Comparison of ENCODE assay signal across 20 mouse cellular contexts in genomic region chr10:96586881-96587217, GRCm38 (mm10). TPM values are rescaled to one million over a fixed set of nuclear protein-coding genes. Genes with fewer than 3 reads are reported as not detected.
DNase-seq lines count a peak whose midpoint lies in the region; ATAC-seq lines count a peak whose summit lies in the region.
"Had no signal": no experiment of that assay in that cellular context is flagged by ENCODE, and none has a peak within 500 bp of the region (broad histone marks: within the 10 kb centered on the region; RNA-seq: fewer than 3 reads in every experiment).

No protein-coding gene starts in this region.

- peak overlapping the region; percentile 71 for H3K27ac ChIP-seq in embryonic facial prominence, embryonic 15.5 days (replicated peaks)
- H3K27ac ChIP-seq in limb, embryonic 12.5 days: peak overlapping the region; percentile 91
- H3K27ac ChIP-seq in hindbrain, embryonic 11.5 days (ENCODE audit: low read depth, low read length): no peak overlapping the region
- H3K27ac ChIP-seq: forebrain, embryonic 10.5 days; heart, embryonic 10.5 days; liver, embryonic 13.5 days had no signal

- H3K27me3 ChIP-seq in embryonic facial prominence, embryonic 15.5 days: no peaks in the 10 kb centered on the region
- no peaks in the 10 kb centered on the region for H3K27me3 ChIP-seq in limb, embryonic 12.5 days
- no peaks in the 10 kb centered on the region for H3K27me3 ChIP-seq in hindbrain, embryonic 11.5 days (ENCODE audit: control insufficient read depth, insufficient read depth, low read length)
- H3K27me3 ChIP-seq: liver, embryonic 13.5 days had no signal

- DNase-seq in 416B (ENCODE audit: low read depth): peak; percentile 42
- DNase-seq in CD4-positive helper T cell, adult 2 months (ENCODE audit: low read depth, low spot score): peak; percentile 72
- DNase-seq in heart, adult 18-20 months: no peak
- no peak for DNase-seq in heart, postnatal 14 days
- DNase-seq in hindbrain, embryonic 11.5 days (ENCODE audit: low spot score): no peak
- DNase-seq in adrenal gland, postnatal 10 days: no peak
- DNase-seq: adrenal gland, adult 8-10 months; cerebellum, adult 18-20 months; gastrocnemius, postnatal 36 days; kidney, adult 9 months; kidney, postnatal 36 days; layer of hippocampus, adult 9-11 months; liver, embryonic 13.5 days; lung, postnatal 14 days; right cerebral cortex, postnatal 14 days had no signal

- ATAC-seq in embryonic facial prominence, embryonic 15.5 days (ENCODE audit: insufficient number of reproducible peaks, low FRiP score, low TSS enrichment, low read depth): no peak
- ATAC-seq in limb, embryonic 12.5 days (ENCODE audit: insufficient number of reproducible peaks, insufficient read depth, low FRiP score, low TSS enrichment, low read depth): peak; percentile 60; the same call in 1 of the 2 replicates
- ATAC-seq in hindbrain, embryonic 11.5 days (ENCODE audit: low FRiP score): no peak
- ATAC-seq: hindbrain, embryonic 16.5 days had no signal

- H3K9ac ChIP-seq in embryonic facial prominence, embryonic 15.5 days: no peak overlapping the region
- no peak overlapping the region for H3K9ac ChIP-seq in limb, embryonic 12.5 days (replicated peaks)
- no peak overlapping the region for H3K9ac ChIP-seq in hindbrain, embryonic 11.5 days (ENCODE audit: low read depth, low read length)
- H3K9ac ChIP-seq: liver, embryonic 13.5 days had no signal

- H3K36me3 ChIP-seq in embryonic facial prominence, embryonic 15.5 days: no peaks in the 10 kb centered on the region
- H3K36me3 ChIP-seq in limb, embryonic 12.5 days: no peaks in the 10 kb centered on the region
- H3K36me3 ChIP-seq in hindbrain, embryonic 11.5 days (ENCODE audit: control insufficient read depth, insufficient read depth, low read length): no peaks in the 10 kb centered on the region
- H3K36me3 ChIP-seq: forebrain, embryonic 10.5 days; heart, embryonic 10.5 days; liver, embryonic 13.5 days had no signal

- intact Hi-C loops in heart, postnatal 14 days (cut with DNase I): no loop called here

- H3K4me1 ChIP-seq in embryonic facial prominence, embryonic 15.5 days: peaks cover 4% of the 10 kb centered on the region; the same call in 1 of the 2 replicates
- peaks cover 40% of the 10 kb centered on the region for H3K4me1 ChIP-seq in limb, embryonic 12.5 days (replicated peaks)
- H3K4me1 ChIP-seq in hindbrain, embryonic 11.5 days (replicated peaks; ENCODE audit: control insufficient read depth, insufficient read depth, low read length): no peaks in the 10 kb centered on the region
- H3K4me1 ChIP-seq: forebrain, embryonic 10.5 days; heart, embryonic 10.5 days; liver, embryonic 13.5 days had no signal

- no peaks in the 10 kb centered on the region for H3K9me3 ChIP-seq in embryonic facial prominence, embryonic 15.5 days (replicated peaks)
- no peaks in the 10 kb centered on the region for H3K9me3 ChIP-seq in limb, embryonic 12.5 days
- H3K9me3 ChIP-seq in hindbrain, embryonic 11.5 days (ENCODE audit: control insufficient read depth, low read length): no peaks in the 10 kb centered on the region
- H3K9me3 ChIP-seq: forebrain, embryonic 10.5 days; heart, embryonic 10.5 days; liver, embryonic 13.5 days had no signal

- H3K4me3 ChIP-seq in embryonic facial prominence, embryonic 15.5 days (replicated peaks): no peak overlapping the region
- 0 out of 2 replicates have a peak overlapping the region, but pooled peaks have one; percentile 6 for H3K4me3 ChIP-seq in limb, embryonic 12.5 days (replicated peaks)
- no peak overlapping the region for H3K4me3 ChIP-seq in hindbrain, embryonic 11.5 days (ENCODE audit: low read depth, low read length)
- H3K4me3 ChIP-seq: forebrain, embryonic 10.5 days; heart, embryonic 10.5 days; liver, embryonic 13.5 days had no signal

- 43% methylated on average over 4 of the region's 4 CpGs for WGBS in embryonic facial prominence, embryonic 15.5 days
- whole genome bisulfite sequencing in limb, embryonic 12.5 days: 22% methylated on average over 4 of the region's 4 CpGs
- WGBS in hindbrain, embryonic 11.5 days: 71% methylated on average over 4 of the region's 4 CpGs

- peak overlapping the region; percentile 19; the same call in 1 of the 2 replicates for H3K4me2 ChIP-seq in embryonic facial prominence, embryonic 15.5 days (replicated peaks)
- peak overlapping the region; percentile 47 for H3K4me2 ChIP-seq in limb, embryonic 12.5 days
- no peak overlapping the region for H3K4me2 ChIP-seq in hindbrain, embryonic 11.5 days (replicated peaks; ENCODE audit: low read depth, low read length)
- H3K4me2 ChIP-seq: liver, embryonic 13.5 days had no signal

RNA-seq across cellular contexts. Expression of gene Btg1, which starts 30.0 kb away (rescaled TPM):
- polyA plus RNA-seq in embryonic facial prominence, embryonic 15.5 days (2015; fragmentation: Nextera tagmentation; extraction: Ambion mirVana): 87.6 and 89.2 TPM in 2 replicates
- 59.8 and 70.7 TPM in 2 replicates for polyA plus RNA-seq in limb, embryonic 12.5 days (2016; fragmentation: Nextera tagmentation; extraction: Ambion mirVana)
- 10 to 100 TPM; 34.2 to 43.1 TPM for total RNA-seq in heart, adult 18-20 months (2021)
- total RNA-seq in heart, postnatal 14 days (2021): 10 to 100 TPM; 48.0 to 53.4 TPM
- 57.2 and 57.6 TPM in 2 replicates for polyA plus RNA-seq in hindbrain, embryonic 11.5 days (2014; fragmentation: Nextera tagmentation; extraction: Ambion mirVana)
- total RNA-seq in adrenal gland, postnatal 10 days (2021): 100 to 1,000 TPM; 107 to 168 TPM

Comparison
In these comparisons a context has a peak if more than half of its experiments do, and no peak if none do; other contexts are left out.
1. DNase-seq: peak in 416B (single experiment) and CD4-positive helper T cell, adult 2 months (single experiment); none in heart, adult 18-20 months (0 of 2), heart, postnatal 14 days (0 of 2), hindbrain, embryonic 11.5 days (single experiment) and adrenal gland, postnatal 10 days (single experiment).